15 mouse cellular contexts compared by ENCODE assay signal in the genomic region with DNA sequence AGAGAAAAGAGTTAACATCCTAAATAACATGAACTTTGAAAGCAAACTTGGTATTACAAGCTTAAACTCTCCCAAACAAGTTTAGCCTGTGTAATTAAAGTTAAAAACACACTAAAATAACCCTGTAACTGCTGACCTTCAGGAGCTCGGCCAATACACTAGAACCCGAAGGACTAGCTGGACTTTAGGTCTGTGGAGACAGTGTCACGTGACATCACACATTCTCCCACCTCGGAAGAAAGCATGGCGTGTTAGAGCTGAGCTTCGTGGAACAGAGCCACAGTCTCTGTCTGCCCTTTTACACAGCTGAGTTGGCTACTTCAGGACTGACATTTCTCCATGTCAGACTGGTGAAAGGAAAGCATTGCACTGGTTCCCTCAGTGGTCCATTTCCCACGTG.
"Had no signal": no experiment of that assay in that cellular context is flagged by ENCODE, and none has a peak within 500 bp of the region (broad histone marks: within the 10 kb centered on the region; RNA-seq: fewer than 3 reads in every experiment).

No protein-coding gene starts in this region.

- H3K4me3 ChIP-seq: limb, embryonic 12.5 days; lung, embryonic 15.5 days; midbrain, embryonic 12.5 days; neural tube, embryonic 13.5 days; stomach, embryonic 15.5 days had no signal

- H3K27me3 ChIP-seq: limb, embryonic 12.5 days; lung, embryonic 15.5 days; midbrain, embryonic 12.5 days; stomach, embryonic 15.5 days had no signal

- H3K9me3 ChIP-seq: limb, embryonic 12.5 days; lung, embryonic 15.5 days; midbrain, embryonic 12.5 days; neural tube, embryonic 13.5 days; stomach, embryonic 15.5 days had no signal

- H3K27ac ChIP-seq: lung, embryonic 15.5 days; midbrain, embryonic 12.5 days; neural tube, embryonic 13.5 days; stomach, embryonic 15.5 days had no signal

- H3K9ac ChIP-seq: limb, embryonic 12.5 days; lung, embryonic 15.5 days; midbrain, embryonic 12.5 days; neural tube, embryonic 13.5 days; stomach, embryonic 15.5 days had no signal

- DNase-seq: layer of hippocampus, adult 9-11 months; layer of hippocampus, postnatal 36 days; liver; lung, postnatal 14 days; right cerebral cortex, postnatal 14 days; thymus, adult 2 months; thymus, postnatal 36 days had no signal

- H3K4me2 ChIP-seq: limb, embryonic 12.5 days; lung, embryonic 15.5 days; midbrain, embryonic 12.5 days; neural tube, embryonic 13.5 days; stomach, embryonic 15.5 days had no signal

- ATAC-seq: inflammation-experienced regulatory T-cells, adult 6 months; intestine, postnatal 0 days; midbrain, embryonic 16.5 days had no signal

- H3K36me3 ChIP-seq: lung, embryonic 15.5 days; midbrain, embryonic 12.5 days; neural tube, embryonic 13.5 days; stomach, embryonic 15.5 days had no signal
